Mouse (Mus musculus): ENCODE results near the gene Adgrb2.

Adgrb2 gene

GRCm38 (mm10) chr4:129984421-129985061, at the start of gene Adgrb2:
Gene Adgrb2, plus strand, starts transcription at chr4:129984870.
- in situ Hi-C loops (cut with MboI, MseI), result no loop called here

- in situ Hi-C loops (cut with MboI, MseI), result no loop called here
Observed at GRCm38 (mm10) chr4:129951359-129951821, 33.3 kb upstream of the Adgrb2 start.

- in situ Hi-C loops (cut with MboI, MseI), result no loop called here
Observed at GRCm38 (mm10) chr4:129952241-129952810, 32.3 kb upstream of the Adgrb2 start.

GRCm38 (mm10) chr4:129954527-129954926, 30.1 kb upstream of the Adgrb2 start:
- in situ Hi-C loops (cut with MboI, MseI), result no loop called here

GRCm38 (mm10) chr4:129960180-129960944, 24.3 kb upstream of the Adgrb2 start:
- in situ Hi-C loops (cut with MboI, MseI), result loop anchor here (5.0 kb wide), 2 partner anchors 127 to 222 kb away; no protein-coding TSS in a partner anchor

GRCm38 (mm10) chr4:129965294-129965693, 19.4 kb upstream of the Adgrb2 start:
- in situ Hi-C loops (cut with MboI, MseI), result no loop called here

GRCm38 (mm10) chr4:129966201-129966600, 18.5 kb upstream of the Adgrb2 start:
- in situ Hi-C loops (cut with MboI, MseI), result no loop called here

- in situ Hi-C loops (cut with MboI, MseI), result no loop called here
Observed at GRCm38 (mm10) chr4:129967024-129968014, 17.4 kb upstream of the Adgrb2 start.

- in situ Hi-C loops (cut with MboI, MseI), result no loop called here
Observed at GRCm38 (mm10) chr4:129970168-129970567, 14.5 kb upstream of the Adgrb2 start.

GRCm38 (mm10) chr4:129970861-129971260, 13.8 kb upstream of the Adgrb2 start:
- in situ Hi-C loops (cut with MboI, MseI), result no loop called here

GRCm38 (mm10) chr4:129971989-129972388, 12.7 kb upstream of the Adgrb2 start:
- in situ Hi-C loops (cut with MboI, MseI), result no loop called here

- in situ Hi-C loops (cut with MboI, MseI), result no loop called here
Observed at GRCm38 (mm10) chr4:129974285-129974684, 10.4 kb upstream of the Adgrb2 start.

GRCm38 (mm10) chr4:129977256-129977655, 7.4 kb upstream of the Adgrb2 start:
- in situ Hi-C loops (cut with MboI, MseI), result no loop called here

- in situ Hi-C loops (cut with MboI, MseI), result no loop called here
Observed at GRCm38 (mm10) chr4:129978227-129978626, 6.4 kb upstream of the Adgrb2 start.

- in situ Hi-C loops (cut with MboI, MseI), result no loop called here
Observed at GRCm38 (mm10) chr4:129978930-129979329, 5.7 kb upstream of the Adgrb2 start.

GRCm38 (mm10) chr4:129981657-129982056, 3.0 kb upstream of the Adgrb2 start:
- in situ Hi-C loops (cut with MboI, MseI), result no loop called here

GRCm38 (mm10) chr4:129983046-129983445, 1.6 kb upstream of the Adgrb2 start:
- in situ Hi-C loops (cut with MboI, MseI), result no loop called here

- in situ Hi-C loops (cut with MboI, MseI), result no loop called here
Observed at GRCm38 (mm10) chr4:129983764-129984420, 778 bp upstream of the Adgrb2 start.

- in situ Hi-C loops (cut with MboI, MseI), result no loop called here
Observed at GRCm38 (mm10) chr4:129985161-129985670, 546 bp downstream of the Adgrb2 start.

GRCm38 (mm10) chr4:129985671-129986441, 1.2 kb downstream of the Adgrb2 start:
- in situ Hi-C loops (cut with MboI, MseI), result no loop called here
